Mouse (Mus musculus) midbrain, embryonic 16.5 days (tissue): ENCODE data around the gene Tcap. TPM values are rescaled to one million over a fixed set of nuclear protein-coding genes. Genes with fewer than 3 reads are reported as not detected.

Source experiments
- ATAC-seq: fragments of 200-750 bp; cut with Nextera tagmentation; 2 replicates; pipeline ENCODE4 v1.8.0; 2017; ENCODE audit warnings: moderate TSS enrichment
- H3K27ac ChIP-seq: fragments of 300-500 bp; sonication (generic); 2 replicates; pipeline ENCODE4 v1.5.1; 2014; ENCODE audit warnings: mild to moderate bottlenecking, low read length, mixed read lengths
- H3K27me3 ChIP-seq: fragments of 300-500 bp; sonication (generic); 2 replicates; pipeline ENCODE4 v1.6.1; 2014; ENCODE audit warnings: low read depth, low read length, mixed read lengths; ENCODE audit not compliant: control insufficient read depth, insufficient read depth
- H3K36me3 ChIP-seq: fragments of 300-500 bp; sonication (generic); 2 replicates; pipeline ENCODE4 v1.6.1; 2014; ENCODE audit warnings: mild to moderate bottlenecking, low read length, moderate library complexity, mixed read lengths; ENCODE audit not compliant: control insufficient read depth, insufficient read depth
- H3K4me1 ChIP-seq: fragments of 300-500 bp; sonication (generic); 2 replicates; pipeline ENCODE4 v1.6.1; 2014; ENCODE audit warnings: mild to moderate bottlenecking, low read length, mixed read lengths; ENCODE audit not compliant: control insufficient read depth, insufficient read depth
- H3K4me2 ChIP-seq: fragments of 300-500 bp; sonication (generic); 2 replicates; pipeline ENCODE4 v1.6.1; 2014; ENCODE audit warnings: mild to moderate bottlenecking, low read length, mixed read lengths
- H3K4me3 ChIP-seq: fragments of 300-500 bp; sonication (generic); 2 replicates; pipeline ENCODE4 v1.5.1; 2014; ENCODE audit warnings: low read depth, mild to moderate bottlenecking, low read length, moderate library complexity, mixed read lengths
- H3K9ac ChIP-seq: fragments of 300-500 bp; sonication (generic); 2 replicates; pipeline ENCODE4 v1.6.1; 2014; ENCODE audit warnings: low read depth, low read length, mixed read lengths
- H3K9me3 ChIP-seq: fragments of 300-500 bp; sonication (generic); replicated peaks from 2 replicates; pipeline ENCODE4 v1.6.1; 2014; ENCODE audit warnings: mild to moderate bottlenecking, low read length, mixed read lengths; ENCODE audit not compliant: control insufficient read depth, poor library complexity, severe bottlenecking
- WGBS: fragments of 180-500 bp; shearing (Covaris S2); extraction: QIAGEN DNeasy Blood & Tissue Kit; methylation state at CpG from one replicate; pipeline ENCODE4 v1.1.7; 2014; 5-methylcytosine and 5-hydroxymethylcytosine counted together
- polyA plus RNA-seq: library from polyadenylated mRNA; unstranded; fragments of >200 nt; fragmentation: Nextera tagmentation; extraction: Ambion mirVana; gene quantifications from 2 replicates; pipeline ENCODE4 v1.2.1, GENCODE M21; 2015

Tcap gene
- polyA plus RNA-seq, 1 experiment from 2014 or later: not detected

DNA sequence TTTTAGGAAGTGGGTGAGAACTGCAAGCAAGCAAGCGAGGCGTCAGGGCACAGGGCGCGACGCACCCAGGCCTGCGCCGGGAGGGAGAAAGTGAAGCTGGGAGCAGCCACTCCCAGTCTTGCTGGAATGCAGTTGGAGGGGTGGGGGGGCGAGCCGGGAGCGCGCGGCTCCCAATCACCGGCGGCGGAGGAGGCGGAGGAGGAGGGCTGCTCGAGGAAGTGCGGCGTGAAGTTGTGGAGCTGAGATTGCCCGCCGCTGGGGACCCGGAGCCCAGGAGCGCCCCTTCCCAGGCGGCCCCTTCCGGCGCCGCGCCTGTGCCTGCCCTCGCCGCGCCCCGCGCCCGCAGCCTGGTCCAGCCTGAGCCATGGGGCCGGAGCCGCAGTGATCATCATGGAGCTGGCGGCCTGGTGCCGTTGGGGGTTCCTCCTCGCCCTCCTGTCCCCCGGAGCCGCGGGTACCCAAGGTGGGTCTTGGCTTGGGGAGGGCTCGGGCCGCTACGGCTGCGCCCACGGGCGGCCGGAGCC lies 28.7 kb downstream of the Tcap start, which contains the start of gene Erbb2:
Erbb2 (plus strand) TSS at position 198 of the 524 bp plus-strand sequence.
- H3K36me3 ChIP-seq: no peaks in the 10 kb centered on the region
- under 1% methylated on average over 44 of the region's 49 CpGs for WGBS

DNA sequence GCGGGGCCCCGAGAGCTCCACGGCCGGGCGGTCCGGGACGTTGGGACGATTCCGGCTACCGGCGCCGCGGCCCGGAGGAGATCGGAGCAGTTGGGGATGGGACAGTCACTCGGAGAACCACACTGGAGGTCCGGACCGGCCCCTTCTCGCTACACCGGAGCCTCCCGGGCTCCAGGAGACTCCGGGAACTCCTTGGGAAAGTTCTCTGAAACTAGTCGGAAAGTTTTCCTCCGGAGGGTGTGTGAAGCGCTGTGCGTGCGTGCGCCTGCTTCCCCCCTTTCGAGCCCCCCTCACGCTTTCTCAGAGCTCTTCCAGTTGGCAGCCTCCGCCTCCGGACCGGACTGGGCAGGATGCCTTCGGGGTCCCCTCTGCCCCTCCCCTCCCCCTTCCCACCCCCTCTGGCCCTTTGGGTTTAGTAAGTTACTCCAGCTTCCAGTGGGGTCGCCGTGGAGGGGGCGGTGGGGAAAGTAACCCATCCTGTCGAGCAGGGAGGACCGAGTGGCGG lies 29.2 kb downstream of the Tcap start:
- under 1% methylated on average over 40 of the region's 40 CpGs for WGBS
- ATAC-seq: 0 out of 2 replicates have a peak, but pooled peaks have one; percentile 59
- Histone ChIP-seq H3K4me3 (peak overlapping the region; percentile 55), H3K9ac (peak overlapping the region; percentile 64), H3K27ac (peak overlapping the region; percentile 68), H3K4me1 (peaks cover 20% of the 10 kb centered on the region), H3K36me3 (no peaks in the 10 kb centered on the region), H3K27me3 (peaks cover 25% of the 10 kb centered on the region), H3K9me3 (no peaks in the 10 kb centered on the region), H3K4me2 (peak overlapping the region; percentile 96)

More for the DNA sequence above, 28.7 kb downstream of the Tcap start, which contains the start of gene Erbb2:
- Histone ChIP-seq H3K27ac (peak within 1 kb of the TSS; percentile 68), H3K27me3 (peaks cover 25% of the 10 kb centered on the region), H3K9ac (peak within 1 kb of the TSS; percentile 64), H3K4me2 (peak within 1 kb of the TSS; percentile 96), H3K4me3 (peak within 1 kb of the TSS; percentile 55), H3K4me1 (peaks cover 20% of the 10 kb centered on the region), H3K9me3 (no peaks in the 10 kb centered on the region)
- peak; percentile 61 for ATAC-seq

DNA sequence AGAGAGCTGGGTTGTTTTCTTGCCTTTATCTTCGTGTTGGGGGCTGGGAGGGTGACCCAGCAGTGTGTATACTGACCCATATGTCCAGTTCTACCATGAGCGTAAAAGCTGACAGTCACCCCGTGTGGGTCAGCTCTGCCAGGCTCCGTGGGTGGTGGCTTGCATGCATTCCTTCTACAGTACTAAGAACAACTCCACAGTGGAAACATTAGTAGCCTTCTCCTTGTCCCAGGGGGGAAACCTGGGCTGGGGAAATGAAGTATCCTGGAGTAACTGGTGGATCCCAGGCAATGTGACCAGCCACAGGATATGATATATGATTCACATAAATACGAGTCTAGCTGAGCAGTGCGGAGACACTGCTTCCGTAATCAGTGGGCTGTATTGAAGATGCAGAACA lies 30.1 kb downstream of the Tcap start:
- H3K27me3 ChIP-seq: peaks cover 25% of the 10 kb centered on the region
- H3K36me3 ChIP-seq: no peaks in the 10 kb centered on the region
- no peak overlapping the region for H3K27ac ChIP-seq
- 39% methylated on average over 7 of the region's 7 CpGs for WGBS
- H3K4me3 ChIP-seq: 0 out of 2 replicates have a peak overlapping the region, but pooled peaks have one; percentile 55
- no peaks in the 10 kb centered on the region for H3K9me3 ChIP-seq
- no peak for ATAC-seq
- H3K4me1 ChIP-seq: peaks cover 20% of the 10 kb centered on the region
- no peak overlapping the region for H3K9ac ChIP-seq
- peak overlapping the region; percentile 96 for H3K4me2 ChIP-seq

DNA sequence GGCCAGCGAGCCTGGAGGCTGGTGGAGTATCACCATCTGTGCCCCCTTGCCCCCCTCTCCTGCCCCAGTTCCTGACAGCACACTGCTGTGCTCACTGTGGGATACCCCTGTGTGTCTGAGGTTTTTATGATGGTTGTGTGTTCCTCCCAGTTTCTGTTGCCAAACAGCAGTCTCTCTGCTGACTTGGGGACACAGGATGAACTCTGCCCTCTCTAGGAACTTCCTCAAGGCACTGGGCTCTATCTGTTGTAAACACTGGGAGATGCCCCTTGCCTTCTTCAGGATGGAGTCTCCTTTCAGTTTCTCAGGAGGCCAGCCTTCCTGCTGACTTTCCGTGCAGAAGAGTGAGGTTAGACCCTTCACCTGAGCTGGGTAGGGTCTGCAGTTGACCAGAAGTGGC lies 30.6 kb downstream of the Tcap start:
- no peak for ATAC-seq
- Histone ChIP-seq H3K4me2 (no peak overlapping the region), H3K9me3 (no peaks in the 10 kb centered on the region), H3K4me3 (no peak overlapping the region), H3K36me3 (no peaks in the 10 kb centered on the region), H3K9ac (no peak overlapping the region), H3K27me3 (peaks cover 25% of the 10 kb centered on the region), H3K4me1 (peaks cover 20% of the 10 kb centered on the region), H3K27ac (no peak overlapping the region)
- 22% methylated on average over 2 of the region's 2 CpGs for WGBS

DNA sequence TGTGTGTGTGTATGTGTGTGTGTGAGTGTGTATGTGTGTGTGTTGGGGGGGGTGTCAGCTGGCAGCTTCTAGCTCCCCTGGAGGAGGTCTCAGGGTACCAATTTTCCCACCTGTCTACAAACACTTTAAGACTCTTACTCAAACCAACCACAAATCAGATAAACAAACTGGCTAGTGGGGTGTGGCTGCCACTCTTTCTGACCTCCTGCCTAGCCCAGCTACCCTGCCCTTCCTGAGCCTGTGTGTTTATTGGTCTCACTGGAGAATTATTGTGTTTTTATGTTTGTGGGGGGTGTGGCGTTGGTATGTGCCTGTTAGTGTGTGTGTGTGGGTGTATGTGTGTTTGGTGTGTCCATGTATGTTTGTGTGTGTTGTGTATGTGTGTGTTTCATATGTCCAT lies 33.5 kb downstream of the Tcap start:
- ATAC-seq: no peak
- H3K27ac ChIP-seq: no peak overlapping the region
- no peaks in the 10 kb centered on the region for H3K9me3 ChIP-seq
- no peak overlapping the region for H3K4me3 ChIP-seq
- H3K4me1 ChIP-seq: peaks cover 14% of the 10 kb centered on the region
- 100% methylated on average over 1 of the region's 1 CpGs for WGBS
- H3K36me3 ChIP-seq: no peaks in the 10 kb centered on the region
- no peak overlapping the region for H3K4me2 ChIP-seq
- H3K27me3 ChIP-seq: peaks cover 14% of the 10 kb centered on the region
- H3K9ac ChIP-seq: no peak overlapping the region

DNA sequence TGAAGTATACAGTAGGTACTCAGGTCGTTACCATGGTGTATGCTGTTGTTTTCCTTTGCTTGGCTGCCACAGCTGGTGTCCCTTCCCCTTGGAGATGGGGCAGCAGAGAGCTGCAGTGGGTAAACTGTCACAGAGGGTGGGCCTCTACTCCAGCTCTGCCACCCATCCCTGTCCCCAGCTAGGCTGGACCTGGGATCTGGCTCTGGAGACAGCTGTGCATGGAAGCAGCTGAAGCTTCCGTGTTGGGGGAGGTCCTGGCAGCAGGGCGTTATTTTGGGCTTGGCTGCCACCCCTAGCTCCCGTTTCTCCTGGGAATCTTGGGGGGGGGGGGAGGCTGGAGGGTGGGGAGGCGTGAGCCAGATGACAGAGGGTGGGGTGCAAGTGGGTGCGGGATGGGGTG lies 34.7 kb downstream of the Tcap start:
- Histone ChIP-seq H3K4me1 (0 out of 2 replicates have a peak, but pooled peaks cover 4% of the 10 kb centered on the region), H3K4me3 (no peak overlapping the region), H3K9ac (no peak overlapping the region), H3K4me2 (no peak overlapping the region), H3K27me3 (peaks cover 8% of the 10 kb centered on the region), H3K9me3 (no peaks in the 10 kb centered on the region), H3K27ac (no peak overlapping the region), H3K36me3 (no peaks in the 10 kb centered on the region)
- WGBS: 83% methylated on average over 5 of the region's 6 CpGs
- no peak for ATAC-seq

DNA sequence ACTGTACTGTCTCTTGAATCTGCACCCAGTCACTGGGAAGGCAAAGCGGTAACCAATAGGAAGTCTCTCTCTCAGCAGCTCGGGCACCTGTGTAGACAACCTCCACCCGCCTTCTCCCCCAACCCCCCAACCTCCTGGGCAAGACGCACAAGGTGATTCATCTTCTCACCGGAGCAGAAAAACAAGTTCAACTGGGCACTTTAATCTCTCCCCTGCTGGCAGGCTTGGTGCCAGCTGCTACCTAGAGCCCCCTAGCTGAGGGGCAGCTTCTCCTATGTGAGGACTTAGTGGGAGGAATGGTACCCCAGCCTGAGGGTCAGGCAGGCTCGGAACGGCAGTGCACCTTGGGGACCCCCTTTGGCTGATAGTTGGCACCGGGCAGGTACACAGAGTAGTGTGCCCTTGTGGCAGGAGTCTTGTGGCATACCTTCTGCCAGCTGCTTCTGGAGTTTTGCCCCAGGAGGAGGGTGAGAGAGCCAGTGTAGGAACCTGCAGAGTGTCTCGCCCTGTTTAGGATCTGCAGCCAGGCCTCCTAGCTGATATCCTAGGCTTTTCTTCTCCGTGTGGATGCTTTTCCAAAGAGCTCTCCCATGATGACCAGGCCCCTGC lies 35.4 kb downstream of the Tcap start:
- ATAC-seq: no peak
- Histone ChIP-seq H3K9me3 (no peaks in the 10 kb centered on the region), H3K9ac (no peak overlapping the region), H3K4me3 (no peak overlapping the region), H3K4me1 (no peaks in the 10 kb centered on the region), H3K27ac (no peak overlapping the region), H3K27me3 (peaks cover 2% of the 10 kb centered on the region; the same call in 1 of the 2 replicates), H3K4me2 (no peak overlapping the region), H3K36me3 (no peaks in the 10 kb centered on the region)
- WGBS: 86% methylated on average over 10 of the region's 10 CpGs

DNA sequence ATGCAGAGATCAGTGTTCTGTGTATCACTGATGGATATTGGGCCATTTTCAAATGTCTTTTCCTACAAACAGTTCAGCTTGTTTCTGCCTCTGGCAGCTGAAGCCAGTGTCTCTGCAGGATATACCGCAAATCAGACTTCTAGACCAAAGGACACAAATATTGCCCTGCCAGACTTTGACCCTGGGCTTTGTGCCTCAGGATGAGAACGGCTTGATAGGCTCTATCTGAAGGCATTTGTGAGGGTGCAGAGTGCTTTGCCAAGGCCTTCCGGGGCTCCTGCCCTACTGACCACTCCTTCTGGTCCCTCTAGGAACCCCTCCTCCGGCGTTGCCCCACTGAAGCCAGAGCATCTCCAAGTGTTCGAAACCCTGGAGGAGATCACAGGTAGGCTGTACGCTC lies 43.0 kb downstream of the Tcap start:
- Histone ChIP-seq H3K4me2 (no peak overlapping the region), H3K9ac (no peak overlapping the region), H3K27me3 (no peaks in the 10 kb centered on the region), H3K27ac (no peak overlapping the region), H3K4me3 (no peak overlapping the region), H3K36me3 (no peaks in the 10 kb centered on the region), H3K4me1 (no peaks in the 10 kb centered on the region), H3K9me3 (no peaks in the 10 kb centered on the region)
- no peak for ATAC-seq
- WGBS: 94% methylated on average over 7 of the region's 7 CpGs

DNA sequence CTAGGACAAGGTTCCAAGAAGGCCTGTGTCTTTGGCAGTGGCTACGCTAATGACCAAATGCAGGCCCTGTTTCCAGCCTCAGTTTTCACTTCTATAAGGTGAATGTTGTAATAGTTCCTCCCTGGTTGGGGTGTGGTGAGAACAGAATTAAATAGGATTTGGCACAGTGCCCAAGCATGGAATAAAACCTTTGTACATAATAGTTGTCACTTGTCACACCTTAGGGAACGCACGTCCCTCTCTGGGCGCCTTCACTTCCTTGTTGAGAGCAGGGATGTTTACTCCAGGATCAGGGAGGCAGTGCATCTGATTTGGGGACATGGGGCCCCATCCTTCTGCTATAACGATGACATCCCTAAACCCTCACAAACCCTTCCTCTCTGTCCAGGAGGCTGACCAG lies 44.8 kb downstream of the Tcap start:
- no peak overlapping the region for H3K4me2 ChIP-seq
- 87% methylated on average over 5 of the region's 5 CpGs for WGBS

More for the DNA sequence above, 44.8 kb downstream of the Tcap start:
- no peaks in the 10 kb centered on the region for H3K27me3 ChIP-seq
- H3K4me3 ChIP-seq: no peak overlapping the region
- H3K9me3 ChIP-seq: no peaks in the 10 kb centered on the region
- no peaks in the 10 kb centered on the region for H3K36me3 ChIP-seq
- no peak overlapping the region for H3K9ac ChIP-seq
- no peak overlapping the region for H3K27ac ChIP-seq
- ATAC-seq: no peak
- H3K4me1 ChIP-seq: no peaks in the 10 kb centered on the region
